Mouse (Mus musculus): ENCODE results near the gene Efemp1. TPM values are rescaled to one million over a fixed set of nuclear protein-coding genes. Genes with fewer than 3 reads are reported as not detected.

Gene Efemp1
- polyA plus RNA-seq, 1 experiment from 2014 or later = 32.2 TPM

DNA sequence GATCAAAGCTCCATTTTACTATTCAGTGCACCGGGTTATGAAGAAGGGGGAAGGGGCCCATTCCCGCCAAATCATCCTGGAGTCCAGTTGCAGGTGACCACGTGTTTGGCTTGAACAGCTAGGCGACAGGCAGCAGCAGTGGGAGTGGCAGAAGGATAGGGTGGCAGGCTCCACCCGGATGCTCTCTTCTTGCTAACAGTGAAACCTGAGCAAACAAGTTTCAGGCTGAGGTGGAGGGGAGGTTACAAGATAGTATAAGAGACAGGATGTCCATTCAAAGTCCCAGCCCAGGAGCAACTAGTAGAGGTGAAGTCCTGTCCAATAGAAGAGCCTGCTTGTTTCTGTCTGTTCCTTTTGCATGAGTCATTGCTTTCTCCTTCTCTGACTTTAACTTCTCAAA, 38.5 kb downstream of the Efemp1 start:
- Histone ChIP-seq H3K27me3 (ENCODE audit: control insufficient read depth, insufficient read depth, low read length) (no peaks in the 10 kb centered on the region), H3K4me1 (ENCODE audit: control insufficient read depth, insufficient read depth, low read length) (no peaks in the 10 kb centered on the region), H3K4me2 (ENCODE audit: low read depth, low read length) (no peak overlapping the region), H3K27ac (replicated peaks; ENCODE audit: low read depth, low read length) (no peak overlapping the region), H3K36me3 (replicated peaks; ENCODE audit: control insufficient read depth, insufficient read depth, low read depth, low read length) (no peaks in the 10 kb centered on the region), H3K9me3 (replicated peaks; ENCODE audit: control insufficient read depth, low read length) (no peaks in the 10 kb centered on the region), H3K9ac (replicated peaks; ENCODE audit: low read length) (no peak overlapping the region), H3K4me3 (ENCODE audit: low read depth, low read length) (no peak overlapping the region)
- WGBS = 54% methylated on average over 5 of the region's 5 CpGs
- no peak for DNase-seq (ENCODE audit: low spot score)
- ATAC-seq (replicated peaks; ENCODE audit: insufficient number of reproducible peaks, low FRiP score, low TSS enrichment, low read depth) = no peak

GRCm38 (mm10) chr11:28899420-28899819, 46.4 kb downstream of the Efemp1 start:
- H3K27ac ChIP-seq (replicated peaks; ENCODE audit: low read depth, low read length) = no peak overlapping the region
- WGBS = 84% methylated on average over 1 of the region's 1 CpGs
- H3K4me3 ChIP-seq (ENCODE audit: low read depth, low read length) = no peak overlapping the region
- H3K9ac ChIP-seq (replicated peaks; ENCODE audit: low read length) = no peak overlapping the region
- H3K4me2 ChIP-seq (ENCODE audit: low read depth, low read length) = no peak overlapping the region
- H3K27me3 ChIP-seq (ENCODE audit: control insufficient read depth, insufficient read depth, low read length) = no peaks in the 10 kb centered on the region
- no peaks in the 10 kb centered on the region for H3K4me1 ChIP-seq (ENCODE audit: control insufficient read depth, insufficient read depth, low read length)
- DNase-seq (ENCODE audit: low spot score) (no peak), ATAC-seq (replicated peaks; ENCODE audit: insufficient number of reproducible peaks, low FRiP score, low TSS enrichment, low read depth) (no peak)
- no peaks in the 10 kb centered on the region for H3K9me3 ChIP-seq (replicated peaks; ENCODE audit: control insufficient read depth, low read length)
- no peaks in the 10 kb centered on the region for H3K36me3 ChIP-seq (replicated peaks; ENCODE audit: control insufficient read depth, insufficient read depth, low read depth, low read length)

DNA sequence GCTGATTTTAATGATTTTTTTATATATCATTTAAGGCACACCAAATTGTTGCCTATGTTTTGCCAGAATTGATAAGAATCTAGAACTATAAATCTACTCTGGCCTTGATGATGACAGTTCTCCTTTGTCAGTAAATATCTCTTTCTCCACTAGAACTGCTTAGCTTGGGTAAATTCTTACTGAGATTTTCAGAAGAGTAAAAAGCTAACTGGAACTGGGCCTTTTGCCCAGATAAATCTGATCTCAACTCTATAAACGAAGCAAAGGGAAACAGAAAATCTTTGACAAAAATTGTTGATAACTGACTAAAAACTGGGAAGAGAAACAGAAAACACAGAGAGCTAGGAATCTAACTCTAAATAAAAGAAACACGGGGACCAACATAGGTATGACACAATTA, 51.6 kb downstream of the Efemp1 start:
- H3K4me1 ChIP-seq (ENCODE audit: control insufficient read depth, insufficient read depth, low read length) = no peaks in the 10 kb centered on the region
- H3K4me2 ChIP-seq (ENCODE audit: low read depth, low read length) = no peak overlapping the region
- no peak overlapping the region for H3K27ac ChIP-seq (replicated peaks; ENCODE audit: low read depth, low read length)
- H3K9me3 ChIP-seq (replicated peaks; ENCODE audit: control insufficient read depth, low read length) = no peaks in the 10 kb centered on the region
- no peaks in the 10 kb centered on the region for H3K27me3 ChIP-seq (ENCODE audit: control insufficient read depth, insufficient read depth, low read length)
- H3K4me3 ChIP-seq (ENCODE audit: low read depth, low read length) = no peak overlapping the region
- no peak for ATAC-seq (replicated peaks; ENCODE audit: insufficient number of reproducible peaks, low FRiP score, low TSS enrichment, low read depth)
- no peak for DNase-seq (ENCODE audit: low spot score)
- no peak overlapping the region for H3K9ac ChIP-seq (replicated peaks; ENCODE audit: low read length)
- WGBS = 90% methylated on average over 2 of the region's 2 CpGs
- H3K36me3 ChIP-seq (replicated peaks; ENCODE audit: control insufficient read depth, insufficient read depth, low read depth, low read length) = no peaks in the 10 kb centered on the region

GRCm38 (mm10) chr11:28906288-28906687, 53.3 kb downstream of the Efemp1 start:
- WGBS = 81% methylated on average over 3 of the region's 3 CpGs
- Histone ChIP-seq H3K9me3 (replicated peaks; ENCODE audit: control insufficient read depth, low read length) (no peaks in the 10 kb centered on the region), H3K4me1 (ENCODE audit: control insufficient read depth, insufficient read depth, low read length) (no peaks in the 10 kb centered on the region), H3K4me3 (ENCODE audit: low read depth, low read length) (no peak overlapping the region), H3K4me2 (ENCODE audit: low read depth, low read length) (no peak overlapping the region), H3K36me3 (replicated peaks; ENCODE audit: control insufficient read depth, insufficient read depth, low read depth, low read length) (no peaks in the 10 kb centered on the region), H3K27me3 (ENCODE audit: control insufficient read depth, insufficient read depth, low read length) (no peaks in the 10 kb centered on the region), H3K9ac (replicated peaks; ENCODE audit: low read length) (no peak overlapping the region), H3K27ac (replicated peaks; ENCODE audit: low read depth, low read length) (no peak overlapping the region)
- ATAC-seq (replicated peaks; ENCODE audit: insufficient number of reproducible peaks, low FRiP score, low TSS enrichment, low read depth) = no peak
- no peak for DNase-seq (ENCODE audit: low spot score)

DNA sequence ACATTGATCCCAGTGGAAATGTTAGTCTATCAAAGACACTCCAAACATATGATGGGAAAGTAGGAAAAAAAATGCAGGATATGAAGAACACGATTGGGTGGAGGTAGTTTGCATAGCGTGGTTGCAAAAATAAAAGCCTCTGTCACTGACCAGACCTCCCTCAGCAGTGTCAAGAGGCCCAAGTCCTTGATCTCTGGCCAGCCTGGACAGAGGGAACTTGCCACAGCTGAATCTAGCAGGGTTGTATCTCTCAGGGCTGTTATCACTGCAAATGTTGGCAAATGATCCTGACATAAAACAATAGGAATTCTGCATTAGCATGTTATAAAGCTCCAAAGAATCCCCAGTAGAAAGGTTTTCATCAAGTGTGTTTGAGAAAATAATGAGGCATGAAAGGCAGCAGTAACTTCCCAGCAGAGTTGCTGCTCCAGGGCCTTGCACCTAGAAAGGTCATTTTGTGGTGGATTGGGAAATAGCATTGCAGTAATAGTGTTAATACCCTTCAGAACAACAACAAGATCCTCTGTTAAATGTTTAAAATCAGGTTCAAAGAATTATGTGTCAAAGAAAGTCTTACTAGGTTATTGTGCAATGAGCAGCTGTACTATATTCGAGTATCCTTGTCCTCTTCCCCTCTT, 56.0 kb downstream of the Efemp1 start:
- ATAC-seq (replicated peaks; ENCODE audit: insufficient number of reproducible peaks, low FRiP score, low TSS enrichment, low read depth) (no peak), DNase-seq (ENCODE audit: low spot score) (no peak)
- no peaks in the 10 kb centered on the region for H3K36me3 ChIP-seq (replicated peaks; ENCODE audit: control insufficient read depth, insufficient read depth, low read depth, low read length)
- 63% methylated on average over 3 of the region's 3 CpGs for WGBS
- H3K27ac ChIP-seq (replicated peaks; ENCODE audit: low read depth, low read length) = no peak overlapping the region
- no peaks in the 10 kb centered on the region for H3K27me3 ChIP-seq (ENCODE audit: control insufficient read depth, insufficient read depth, low read length)
- H3K9me3 ChIP-seq (replicated peaks; ENCODE audit: control insufficient read depth, low read length) = no peaks in the 10 kb centered on the region
- no peak overlapping the region for H3K4me2 ChIP-seq (ENCODE audit: low read depth, low read length)
- no peak overlapping the region for H3K4me3 ChIP-seq (ENCODE audit: low read depth, low read length)
- H3K9ac ChIP-seq (replicated peaks; ENCODE audit: low read length) = no peak overlapping the region
- H3K4me1 ChIP-seq (ENCODE audit: control insufficient read depth, insufficient read depth, low read length) = no peaks in the 10 kb centered on the region

DNA sequence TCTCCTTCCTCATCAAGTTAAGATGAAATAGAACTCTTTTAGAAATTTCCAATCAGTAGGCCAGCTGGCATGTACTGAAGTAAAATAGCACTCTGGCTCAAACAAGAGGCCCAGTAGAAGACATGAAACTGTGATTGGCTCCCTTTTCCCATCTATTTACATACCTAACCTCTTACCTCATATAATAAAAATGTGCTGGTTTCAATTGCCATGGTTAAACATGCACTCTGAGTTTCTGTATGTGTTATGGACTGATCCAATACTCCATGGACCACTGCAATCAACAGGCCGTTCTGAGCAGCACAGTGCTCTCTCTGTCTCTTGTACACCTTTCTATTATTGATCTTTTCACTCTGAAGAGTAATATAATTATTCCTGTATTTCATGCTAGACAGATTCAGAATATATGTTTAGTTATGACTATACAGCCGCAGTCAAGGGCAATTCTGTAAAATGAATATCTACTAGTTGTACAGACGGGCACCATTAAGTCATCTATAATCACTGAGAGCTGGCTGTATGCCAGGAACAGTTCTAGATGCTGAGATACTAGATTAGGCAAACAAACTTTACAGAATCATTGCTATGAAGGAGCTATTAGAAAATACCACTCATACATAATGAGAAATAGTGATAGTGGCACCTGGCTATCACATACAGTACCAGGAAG, 59.6 kb downstream of the Efemp1 start:
- ATAC-seq (replicated peaks; ENCODE audit: insufficient number of reproducible peaks, low FRiP score, low TSS enrichment, low read depth) = no peak
- DNase-seq (ENCODE audit: low spot score) = no peak
- H3K4me1 ChIP-seq (ENCODE audit: control insufficient read depth, insufficient read depth, low read length) = no peaks in the 10 kb centered on the region
- H3K27ac ChIP-seq (replicated peaks; ENCODE audit: low read depth, low read length) = no peak overlapping the region
- no peak overlapping the region for H3K4me3 ChIP-seq (ENCODE audit: low read depth, low read length)
- no peaks in the 10 kb centered on the region for H3K36me3 ChIP-seq (replicated peaks; ENCODE audit: control insufficient read depth, insufficient read depth, low read depth, low read length)
- no peak overlapping the region for H3K9ac ChIP-seq (replicated peaks; ENCODE audit: low read length)
- H3K9me3 ChIP-seq (replicated peaks; ENCODE audit: control insufficient read depth, low read length) = no peaks in the 10 kb centered on the region
- H3K27me3 ChIP-seq (ENCODE audit: control insufficient read depth, insufficient read depth, low read length) = no peaks in the 10 kb centered on the region
- 75% methylated on average over 3 of the region's 3 CpGs for WGBS
- no peak overlapping the region for H3K4me2 ChIP-seq (ENCODE audit: low read depth, low read length)

- no peak overlapping the region for H3K27ac ChIP-seq (replicated peaks; ENCODE audit: low read depth, low read length)
- no peak overlapping the region for H3K9ac ChIP-seq (replicated peaks; ENCODE audit: low read length)
- no peaks in the 10 kb centered on the region for H3K9me3 ChIP-seq (replicated peaks; ENCODE audit: control insufficient read depth, low read length)
- ATAC-seq (replicated peaks; ENCODE audit: insufficient number of reproducible peaks, low FRiP score, low TSS enrichment, low read depth) (no peak), DNase-seq (ENCODE audit: low spot score) (no peak)
- H3K36me3 ChIP-seq (replicated peaks; ENCODE audit: control insufficient read depth, insufficient read depth, low read depth, low read length) = no peaks in the 10 kb centered on the region
- H3K4me2 ChIP-seq (ENCODE audit: low read depth, low read length) = no peak overlapping the region
- no peaks in the 10 kb centered on the region for H3K4me1 ChIP-seq (ENCODE audit: control insufficient read depth, insufficient read depth, low read length)
- H3K27me3 ChIP-seq (ENCODE audit: control insufficient read depth, insufficient read depth, low read length) = no peaks in the 10 kb centered on the region
- H3K4me3 ChIP-seq (ENCODE audit: low read depth, low read length) = no peak overlapping the region
Observed at GRCm38 (mm10) chr11:28934449-28934848, 81.4 kb downstream of the Efemp1 start.

GRCm38 (mm10) chr11:28939651-28940050, 86.6 kb downstream of the Efemp1 start:
- Histone ChIP-seq H3K4me1 (ENCODE audit: control insufficient read depth, insufficient read depth, low read length) (no peaks in the 10 kb centered on the region), H3K9ac (replicated peaks; ENCODE audit: low read length) (no peak overlapping the region), H3K9me3 (replicated peaks; ENCODE audit: control insufficient read depth, low read length) (no peaks in the 10 kb centered on the region), H3K4me3 (ENCODE audit: low read depth, low read length) (no peak overlapping the region), H3K36me3 (replicated peaks; ENCODE audit: control insufficient read depth, insufficient read depth, low read depth, low read length) (no peaks in the 10 kb centered on the region), H3K27me3 (ENCODE audit: control insufficient read depth, insufficient read depth, low read length) (no peaks in the 10 kb centered on the region), H3K27ac (replicated peaks; ENCODE audit: low read depth, low read length) (no peak overlapping the region), H3K4me2 (ENCODE audit: low read depth, low read length) (no peak overlapping the region)
- DNase-seq (ENCODE audit: low spot score) (no peak), ATAC-seq (replicated peaks; ENCODE audit: insufficient number of reproducible peaks, low FRiP score, low TSS enrichment, low read depth) (no peak)
- WGBS = 82% methylated on average over 1 of the region's 1 CpGs

All from embryonic facial prominence, embryonic 11.5 days (tissue).